Mouse (Mus musculus): ENCODE data around the gene Bmyc. TPM values are rescaled to one million over a fixed set of nuclear protein-coding genes. Genes with fewer than 3 reads are reported as not detected.
A peak's percentile ranks its signal among the peaks of the same experiment; 100 is the strongest.

The Bmyc gene
- 10 to 100 TPM; 11.4 to 13.1 TPM for total RNA-seq (2021)
- long read RNA-seq, experiment 1, transcript Bmyc-201 (1 exons, 983 nt), result major isoform, 10 of 10 reads
- long read RNA-seq, experiment 1, partial matches to known transcripts, result 0 of 10 reads
- long read RNA-seq, experiment 1, other reads (novel, unspliced or antisense), result 0 of 10 reads
- long read RNA-seq, experiment 2, transcript Bmyc-201 (1 exons, 983 nt), result major isoform, 16 of 16 reads
- long read RNA-seq, experiment 2, partial matches to known transcripts, result 0 of 16 reads
- long read RNA-seq, experiment 2, other reads (novel, unspliced or antisense), result 0 of 16 reads

DNA sequence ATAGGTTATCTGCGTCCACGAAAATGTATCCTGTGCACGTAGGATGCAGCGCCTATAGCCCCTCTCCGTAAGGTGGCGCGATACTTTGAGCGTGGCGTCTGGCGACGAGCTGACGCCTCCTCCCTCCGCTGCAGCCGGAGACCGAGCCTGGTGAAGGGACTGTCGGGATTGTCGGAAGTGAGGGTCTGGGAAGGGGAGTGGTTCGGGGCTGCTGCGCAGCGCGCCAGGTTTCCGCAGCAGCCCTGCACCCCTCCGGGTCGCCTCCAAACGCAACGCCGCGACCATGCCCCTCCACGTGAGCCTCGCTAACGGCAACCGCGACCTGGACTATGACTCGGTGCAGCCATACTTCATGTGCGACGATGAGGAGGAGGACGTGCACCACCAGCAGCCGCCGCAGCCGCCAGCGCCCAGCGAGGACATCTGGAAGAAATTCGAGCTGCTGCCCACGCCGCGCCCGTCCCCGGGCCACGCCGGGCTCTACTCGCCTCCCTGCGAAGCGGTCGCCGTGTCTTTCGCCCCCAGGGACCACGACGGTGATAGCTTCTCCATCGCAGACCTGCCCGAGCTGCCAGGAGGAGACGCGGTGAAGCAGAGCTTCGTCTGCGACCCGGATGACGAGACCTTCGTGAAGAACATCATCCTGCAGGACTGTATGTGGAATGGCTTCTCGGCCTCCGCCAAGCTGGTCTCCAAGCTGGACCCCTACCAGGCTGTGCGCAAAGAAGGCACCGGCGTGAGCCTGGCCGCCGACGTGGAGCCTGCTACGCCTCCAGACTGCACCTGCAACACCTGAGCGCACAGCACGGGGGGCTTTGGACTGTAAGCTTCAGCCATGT is at the start of gene Bmyc:
Bmyc (plus strand) TSS at position 97 of the 839 bp plus-strand sequence.
- peak; percentile 84 for DNase-seq
- peak within 1 kb of the TSS; percentile 78 for H3K4me3 ChIP-seq
- peak; percentile 59 for TF ChIP-seq CTCF (IDR thresholded peaks at IDR 0.05)
- peak within 1 kb of the TSS; percentile 89 for H3K27ac ChIP-seq
- intact Hi-C loops (cut with DNase I), result loop anchor here (5.0 kb wide), 1 partner anchor 50 kb away; the partner anchor contains the start of gene Lcn5

DNA sequence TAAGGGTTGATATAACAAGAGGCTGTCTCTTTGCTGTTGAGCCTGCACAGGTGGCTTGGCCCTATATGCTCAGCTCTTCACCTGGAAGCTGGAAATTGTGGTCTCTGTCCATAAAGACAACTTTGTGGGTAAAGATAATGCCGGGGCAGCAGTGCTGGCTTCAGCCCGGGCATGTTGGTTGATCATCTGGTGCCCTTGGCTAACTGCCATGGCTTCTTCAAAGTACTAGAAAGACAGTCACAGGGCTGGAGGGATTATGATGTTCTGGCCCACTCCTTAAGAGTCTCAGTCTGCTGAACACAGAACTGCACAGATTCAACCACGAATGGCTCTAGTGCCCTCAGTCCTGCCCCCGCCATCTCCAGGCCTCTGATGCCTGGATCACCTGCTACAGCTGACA is 49.3 kb upstream of the Bmyc start:
- intact Hi-C loops (cut with DNase I), result loop anchor here (5.0 kb wide), 1 partner anchor 50 kb away; the partner anchor contains the start of gene Bmyc
- no peak overlapping the region for H3K4me3 ChIP-seq
- no peak for TF ChIP-seq CTCF (IDR thresholded peaks at IDR 0.05)

DNA sequence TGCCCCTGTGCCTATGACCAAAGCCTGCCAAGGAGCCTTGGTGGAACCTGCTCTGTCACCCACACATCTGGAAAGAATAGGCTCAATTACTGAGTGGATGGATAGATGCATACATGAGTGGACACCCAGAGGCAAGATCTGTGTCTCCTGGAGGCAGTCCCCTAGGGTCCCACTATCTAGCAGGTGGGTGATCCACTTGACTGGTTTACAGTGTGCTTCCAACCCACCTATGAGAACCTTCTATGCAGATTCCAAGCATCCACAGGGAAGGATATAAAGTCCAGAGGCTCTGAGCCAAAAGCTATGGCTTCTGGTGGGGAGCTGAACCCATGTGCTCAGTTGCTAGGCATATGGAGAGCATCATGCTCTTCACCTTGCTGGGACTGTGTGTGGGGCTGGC is 48.9 kb upstream of the Bmyc start, which contains the start of gene Lcn5:
Lcn5 (plus strand) TSS at position 301 of the 400 bp plus-strand sequence.
- no peak within 1 kb of the TSS for H3K4me3 ChIP-seq
- intact Hi-C loops (cut with DNase I), result loop anchor here (5.0 kb wide), 1 partner anchor 50 kb away; the partner anchor contains the start of gene Bmyc
- no peak for TF ChIP-seq CTCF (IDR thresholded peaks at IDR 0.05)
- peak within 1 kb of the TSS; percentile 59 for H3K27ac ChIP-seq
- DNase-seq, result no peak

More for the DNA sequence above, 49.3 kb upstream of the Bmyc start:
- peak overlapping the region; percentile 59 for H3K27ac ChIP-seq
- DNase-seq, result no peak

DNA sequence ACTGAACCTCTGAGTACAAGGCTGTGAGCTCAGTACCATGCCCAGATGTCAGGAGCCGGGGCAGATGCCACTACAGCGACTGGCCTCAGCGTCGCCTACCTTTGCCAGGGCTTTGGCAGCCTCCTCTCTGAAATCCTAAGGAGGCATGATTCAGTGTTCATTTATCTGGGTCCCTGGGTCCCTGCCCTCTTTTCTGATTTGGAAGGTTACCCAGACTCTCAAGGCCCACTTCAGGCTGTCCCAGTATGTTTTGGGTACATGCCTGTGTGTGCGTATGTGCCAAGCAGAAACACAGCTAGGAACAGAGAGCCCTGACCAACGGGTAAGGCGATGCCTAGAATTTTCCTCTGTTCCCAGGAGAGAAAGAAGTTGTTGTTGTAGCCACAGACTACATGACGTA is 46.3 kb upstream of the Bmyc start:
- no peak for DNase-seq

DNA sequence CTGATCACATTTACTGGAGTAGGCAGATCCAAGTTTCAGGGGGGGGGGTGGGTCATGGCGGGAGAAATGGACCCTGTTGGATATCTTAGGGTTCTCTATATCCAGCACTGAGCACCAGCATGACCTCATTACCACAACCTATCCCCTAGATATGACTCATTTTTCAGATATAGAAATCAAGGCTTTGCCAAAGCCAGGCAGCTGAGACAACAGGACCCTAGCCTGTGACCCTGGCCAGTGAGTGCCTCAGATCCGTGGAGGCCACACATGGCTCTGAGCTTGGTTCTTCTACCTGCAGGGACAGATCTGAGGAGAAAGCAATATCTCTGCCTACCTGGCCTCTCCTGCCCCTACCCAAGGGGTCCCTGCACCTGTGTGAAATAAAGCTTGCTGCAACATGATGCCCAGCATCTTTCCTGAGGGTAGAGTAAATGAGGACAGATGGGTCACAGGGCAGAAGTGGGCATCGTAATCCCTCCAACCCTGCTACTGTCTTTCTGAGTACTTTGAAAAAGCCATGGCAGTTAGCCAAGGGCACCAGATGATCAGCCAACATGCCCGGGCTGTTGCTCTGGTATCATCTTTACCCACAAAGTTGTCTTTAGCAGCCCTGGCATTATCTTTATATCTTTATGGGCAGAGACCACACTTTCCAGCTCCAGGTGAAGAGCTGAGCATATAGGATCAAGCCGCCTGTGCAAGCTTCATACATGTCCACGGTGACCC is 45.1 kb upstream of the Bmyc start:
- TF ChIP-seq CTCF (IDR thresholded peaks at IDR 0.05), result no peak
- no peak for DNase-seq
- no peak overlapping the region for H3K4me3 ChIP-seq
- intact Hi-C loops (cut with DNase I), result no loop called here
- no peak overlapping the region for H3K27ac ChIP-seq

More for the DNA sequence above, 46.3 kb upstream of the Bmyc start:
- no peak overlapping the region for H3K4me3 ChIP-seq
- TF ChIP-seq CTCF (IDR thresholded peaks at IDR 0.05), result no peak
- intact Hi-C loops (cut with DNase I), result no loop called here
- H3K27ac ChIP-seq, result no peak overlapping the region

DNA sequence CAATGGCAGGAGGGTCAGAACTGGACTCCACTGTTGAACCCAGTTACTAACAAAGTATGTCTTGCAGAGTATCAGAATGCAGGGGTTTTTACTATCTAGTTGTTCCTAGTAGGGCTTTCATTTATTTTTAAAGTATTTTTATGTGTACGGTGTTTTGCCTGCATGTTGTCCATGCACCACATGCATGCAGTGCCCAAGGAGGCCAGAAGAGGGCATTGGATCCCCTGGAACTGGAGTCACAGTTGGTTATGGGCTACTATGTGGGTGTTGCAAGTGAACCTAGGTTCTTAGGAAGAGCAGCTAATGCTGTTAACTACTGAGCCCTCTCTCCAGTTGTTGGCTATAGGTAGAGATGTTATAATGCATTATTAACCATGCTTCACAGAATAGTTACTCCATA is 43.0 kb upstream of the Bmyc start:
- no peak overlapping the region for H3K27ac ChIP-seq
- DNase-seq, result peak; percentile 61
- intact Hi-C loops (cut with DNase I), result no loop called here
- H3K4me3 ChIP-seq, result no peak overlapping the region
- peak; percentile 68 for TF ChIP-seq CTCF (IDR thresholded peaks at IDR 0.05)

DNA sequence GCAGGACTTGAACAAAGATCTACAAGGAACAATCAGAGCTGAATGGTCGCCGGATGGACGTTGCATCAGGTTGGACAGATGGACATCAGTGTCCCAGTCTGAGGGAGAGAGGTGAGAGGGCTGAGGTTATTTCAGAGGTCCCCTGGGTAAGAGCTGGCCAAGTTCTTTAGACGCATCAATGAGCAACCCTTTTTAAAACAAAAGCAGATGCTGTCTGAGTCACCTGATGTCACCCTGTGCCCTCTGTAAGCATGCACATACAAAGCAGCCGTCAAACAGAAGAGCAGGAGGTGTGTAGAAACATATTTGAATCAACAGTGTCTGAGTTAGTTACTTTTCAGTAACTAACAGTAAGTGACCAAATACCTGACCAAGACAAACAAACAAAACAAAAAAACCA is 42.4 kb upstream of the Bmyc start:
- TF ChIP-seq CTCF (IDR thresholded peaks at IDR 0.05), result no peak
- H3K4me3 ChIP-seq, result no peak overlapping the region
- intact Hi-C loops (cut with DNase I), result no loop called here
- no peak overlapping the region for H3K27ac ChIP-seq
- DNase-seq, result no peak

DNA sequence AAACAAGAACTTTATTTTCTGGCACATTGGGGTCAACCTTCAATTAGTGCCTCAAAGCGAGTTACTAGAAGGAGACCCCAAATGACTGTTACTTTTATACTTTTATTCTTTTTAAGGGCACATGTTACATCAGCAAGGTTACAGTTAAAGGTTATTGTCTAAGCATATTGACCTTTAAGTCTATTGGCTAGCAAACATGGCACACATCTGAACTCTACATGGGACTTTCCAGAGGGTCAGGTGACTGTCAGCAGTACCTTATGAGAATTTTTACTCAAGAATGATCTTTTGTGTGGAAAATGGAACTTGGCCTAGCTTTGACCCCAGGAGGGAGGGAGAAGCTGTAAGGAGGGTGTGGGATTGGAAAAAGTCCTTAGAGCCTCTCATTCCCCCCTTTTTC is 40.0 kb upstream of the Bmyc start:
- no peak for DNase-seq
- no peak overlapping the region for H3K27ac ChIP-seq
- intact Hi-C loops (cut with DNase I), result no loop called here
- no peak overlapping the region for H3K4me3 ChIP-seq
- TF ChIP-seq CTCF (IDR thresholded peaks at IDR 0.05), result no peak

DNA sequence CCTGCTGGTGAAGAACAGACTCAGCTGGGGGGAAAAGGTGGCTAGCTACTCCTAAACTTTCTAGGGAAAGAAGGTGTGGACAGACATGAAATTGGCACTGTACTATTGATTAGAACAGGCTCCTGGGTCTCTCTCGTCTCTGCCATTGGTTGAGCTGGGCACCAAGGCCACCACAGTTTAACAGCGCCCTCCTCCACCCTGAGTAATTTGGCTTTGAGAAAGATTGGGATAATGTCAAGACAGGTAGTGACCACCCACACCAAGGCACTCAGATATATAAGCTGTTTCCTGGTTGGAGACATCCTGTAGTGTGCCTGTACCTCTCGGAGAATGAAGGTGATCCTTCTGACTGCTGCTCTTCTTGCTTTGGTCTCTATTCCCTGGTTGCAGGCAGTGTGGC is 30.1 kb upstream of the Bmyc start, which contains the start of gene Lcn6:
Lcn6 (plus strand) TSS at position 301 of the 400 bp plus-strand sequence.
- intact Hi-C loops (cut with DNase I), result no loop called here
- no peak within 1 kb of the TSS for H3K27ac ChIP-seq
- H3K4me3 ChIP-seq, result no peak within 1 kb of the TSS
- DNase-seq, result no peak
- no peak for TF ChIP-seq CTCF (IDR thresholded peaks at IDR 0.05)

DNA sequence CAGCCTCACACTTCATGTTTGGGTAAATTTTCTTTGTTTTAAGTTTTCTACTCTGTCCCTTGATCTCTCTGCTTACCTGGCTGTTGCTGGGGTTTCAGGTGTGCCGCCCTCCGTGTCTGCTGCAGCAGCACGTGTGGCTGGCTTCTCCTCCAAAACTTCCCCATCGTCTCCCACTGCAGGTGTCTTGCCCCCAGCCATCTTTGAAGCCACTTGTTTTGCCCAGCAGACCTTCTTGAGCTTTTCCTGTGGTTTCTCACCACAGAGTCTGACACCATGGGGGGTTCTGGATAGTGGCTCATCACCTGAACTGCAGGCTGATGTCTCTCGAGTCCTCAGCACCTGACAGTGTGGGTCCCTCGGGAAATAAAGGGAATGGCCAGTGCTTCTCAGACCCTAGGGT is 27.0 kb upstream of the Bmyc start:
- Histone ChIP-seq H3K27ac (no peak overlapping the region), H3K4me3 (no peak overlapping the region)
- intact Hi-C loops (cut with DNase I), result no loop called here
- no peak for TF ChIP-seq CTCF (IDR thresholded peaks at IDR 0.05)
- DNase-seq, result no peak

DNA sequence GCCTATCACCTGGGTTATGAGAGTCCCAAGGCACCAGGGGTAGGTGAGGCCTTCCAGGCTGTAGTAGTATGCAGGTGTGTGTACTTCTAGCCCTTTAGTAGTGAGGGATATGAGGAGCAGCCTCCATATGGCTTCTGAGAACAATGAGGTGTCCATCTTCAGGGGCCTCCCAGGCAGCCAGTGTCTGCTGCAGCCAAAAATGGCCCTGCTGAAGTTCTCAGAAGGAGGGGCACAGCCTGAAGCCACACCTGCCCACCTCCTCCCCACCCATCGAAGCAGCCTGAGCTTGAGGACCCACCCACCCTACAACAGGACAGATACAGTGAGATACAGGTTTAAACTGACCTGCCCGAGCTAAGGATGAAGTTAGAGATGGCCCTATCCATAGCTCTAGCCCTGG is 24.1 kb upstream of the Bmyc start, which contains the start of gene Lcn10:
Lcn10 (plus strand) TSS at position 301 of the 400 bp plus-strand sequence.
- no peak for DNase-seq
- no peak for TF ChIP-seq CTCF (IDR thresholded peaks at IDR 0.05)
- H3K4me3 ChIP-seq, result no peak within 1 kb of the TSS
- no peak within 1 kb of the TSS for H3K27ac ChIP-seq
- intact Hi-C loops (cut with DNase I), result no loop called here

DNA sequence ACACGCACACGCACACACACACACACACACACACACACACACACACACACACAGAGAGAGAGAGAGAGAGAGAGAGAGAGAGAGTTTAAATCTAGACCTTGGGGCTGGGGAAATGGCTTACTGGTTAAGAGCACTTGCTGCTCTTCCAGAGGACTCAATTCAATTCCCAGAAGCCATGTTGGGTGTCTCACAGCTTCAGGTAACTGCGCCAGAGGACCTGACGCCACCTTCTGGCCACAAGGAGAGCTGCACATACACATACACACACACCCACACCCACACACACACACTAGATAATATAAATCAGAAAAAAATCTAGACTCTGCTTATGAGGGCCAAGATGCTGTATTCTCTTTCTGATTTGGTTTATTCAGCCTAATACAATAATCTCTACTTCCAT is 19.6 kb upstream of the Bmyc start:
- intact Hi-C loops (cut with DNase I), result no loop called here
- DNase-seq, result no peak
- Histone ChIP-seq H3K4me3 (no peak overlapping the region), H3K27ac (no peak overlapping the region)
- TF ChIP-seq CTCF (IDR thresholded peaks at IDR 0.05), result no peak
